Mouse (Mus musculus) limb, embryonic 11.5 days (tissue): ENCODE data around the gene Ninl. TPM values are rescaled to one million over a fixed set of nuclear protein-coding genes. Genes with fewer than 3 reads are reported as not detected.
"Not testable (repeated sequence)": the region's sequence is repeated elsewhere in the genome, so short reads cannot be mapped to it uniquely, and the experiment has no call there.

Experiments used
- ATAC-seq: fragments of 200-750 bp; cut with Nextera tagmentation; 2 replicates; pipeline ENCODE4 v1.8.0; 2017; ENCODE audit warnings: low read depth; ENCODE audit not compliant: insufficient number of reproducible peaks, low FRiP score, low TSS enrichment
- DNase-seq: peaks from one replicate; pipeline ENCODE4 v3.0.0-alpha.2; 2015; ENCODE audit warnings: low spot score
- H3K27ac ChIP-seq: fragments of 300-500 bp; sonication (generic); replicated peaks from 2 replicates; pipeline ENCODE4 v1.5.1; 2014; ENCODE audit warnings: low read depth, mild to moderate bottlenecking, low read length
- H3K27me3 ChIP-seq: fragments of 300-500 bp; sonication (generic); 2 replicates; pipeline ENCODE4 v1.6.1; 2014; ENCODE audit warnings: mild to moderate bottlenecking, low read length, mixed read lengths; ENCODE audit not compliant: control insufficient read depth, insufficient read depth
- H3K36me3 ChIP-seq: fragments of 300-500 bp; sonication (generic); 2 replicates; pipeline ENCODE4 v1.6.1; 2014; ENCODE audit warnings: mild to moderate bottlenecking, low read length, moderate library complexity, mixed read lengths; ENCODE audit not compliant: control insufficient read depth, insufficient read depth
- H3K4me1 ChIP-seq: fragments of 300-500 bp; sonication (generic); 2 replicates; pipeline ENCODE4 v1.6.1; 2014; ENCODE audit warnings: low read length, mixed read lengths; ENCODE audit not compliant: control insufficient read depth, insufficient read depth
- H3K4me2 ChIP-seq: fragments of 300-500 bp; sonication (generic); 2 replicates; pipeline ENCODE4 v1.6.1; 2014; ENCODE audit warnings: low read depth, mild to moderate bottlenecking, moderate library complexity; ENCODE audit not compliant: severe bottlenecking
- H3K4me3 ChIP-seq: fragments of 300-500 bp; sonication (generic); 2 replicates; pipeline ENCODE4 v1.5.1; 2014; ENCODE audit warnings: low read depth, low read length
- H3K9ac ChIP-seq: fragments of 300-500 bp; sonication (generic); 2 replicates; pipeline ENCODE4 v1.6.1; 2014; ENCODE audit warnings: mild to moderate bottlenecking, low read length
- H3K9me3 ChIP-seq: fragments of 300-500 bp; sonication (generic); 2 replicates; pipeline ENCODE4 v1.6.1; 2016; ENCODE audit warnings: low read length; ENCODE audit not compliant: control insufficient read depth
- WGBS: fragments of 180-500 bp; shearing (Covaris S2); extraction: QIAGEN DNeasy Blood & Tissue Kit; methylation state at CpG from one replicate; pipeline ENCODE4 v1.1.7; 2014; 5-methylcytosine and 5-hydroxymethylcytosine counted together
- polyA plus RNA-seq: library from polyadenylated mRNA; unstranded; fragments of >200 nt; fragmentation: Nextera tagmentation; extraction: Ambion mirVana; gene quantifications from 2 replicates; pipeline ENCODE4 v1.2.1, GENCODE M21; 2014

Ninl gene
- polyA plus RNA-seq, 1 experiment from 2014 or later: 11.5 TPM

- no peak overlapping the region for H3K4me2 ChIP-seq
These were observed 118.6 kb downstream of the Ninl start for GRCm38 (mm10) chr2:150920543-150920942.

DNA sequence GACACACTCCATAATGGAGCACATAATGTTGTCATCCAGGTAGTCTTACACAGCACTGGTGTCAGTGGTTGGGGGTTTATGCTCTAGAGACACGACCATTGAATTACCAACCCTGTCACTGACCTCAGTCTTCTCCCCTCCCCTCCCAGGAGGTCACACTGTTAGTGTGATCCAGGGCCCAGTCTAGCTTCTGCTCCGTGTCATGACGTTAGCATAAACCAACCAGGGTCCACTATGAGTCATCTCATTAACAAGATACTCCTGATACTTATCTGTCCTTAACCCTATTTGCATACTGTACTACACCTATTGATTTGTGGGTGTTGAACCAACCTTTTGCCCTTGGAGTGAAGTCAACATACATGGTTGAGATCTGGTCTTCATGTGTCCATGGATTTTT, 120.5 kb downstream of the Ninl start:
- Histone ChIP-seq H3K4me3 (no peak overlapping the region), H3K36me3 (peaks cover 5% of the 10 kb centered on the region), H3K4me2 (no peak overlapping the region), H3K9ac (no peak overlapping the region), H3K9me3 (no peaks in the 10 kb centered on the region), H3K27me3 (no peaks in the 10 kb centered on the region), H3K4me1 (no peaks in the 10 kb centered on the region), H3K27ac (no peak overlapping the region)
- no peak for ATAC-seq
- DNase-seq: no peak
- 86% methylated on average over 3 of the region's 3 CpGs for WGBS

More at GRCm38 (mm10) chr2:150920543-150920942, 118.6 kb downstream of the Ninl start:
- H3K27ac ChIP-seq: no peak overlapping the region
- no peak overlapping the region for H3K4me3 ChIP-seq
- DNase-seq (no peak), ATAC-seq (no peak)
- H3K36me3 ChIP-seq: peaks cover 5% of the 10 kb centered on the region
- H3K27me3 ChIP-seq: no peaks in the 10 kb centered on the region
- no peaks in the 10 kb centered on the region for H3K9me3 ChIP-seq
- no peaks in the 10 kb centered on the region for H3K4me1 ChIP-seq
- WGBS: 96% methylated on average over 3 of the region's 3 CpGs
- H3K9ac ChIP-seq: no peak overlapping the region

GRCm38 (mm10) chr2:150915786-150916185, 123.4 kb downstream of the Ninl start:
- no peak overlapping the region for H3K9ac ChIP-seq
- H3K4me1 ChIP-seq: no peaks in the 10 kb centered on the region
- peaks cover 5% of the 10 kb centered on the region for H3K36me3 ChIP-seq
- 95% methylated on average over 5 of the region's 5 CpGs for WGBS
- ATAC-seq: no peak
- H3K27me3 ChIP-seq: no peaks in the 10 kb centered on the region
- DNase-seq: no peak
- no peak overlapping the region for H3K27ac ChIP-seq
- H3K4me3 ChIP-seq: no peak overlapping the region
- H3K4me2 ChIP-seq: no peak overlapping the region
- H3K9me3 ChIP-seq: no peaks in the 10 kb centered on the region

- no peak overlapping the region for H3K4me3 ChIP-seq
- no peak for ATAC-seq
- no peaks in the 10 kb centered on the region for H3K9me3 ChIP-seq
- H3K27me3 ChIP-seq: no peaks in the 10 kb centered on the region
- H3K9ac ChIP-seq: no peak overlapping the region
- H3K27ac ChIP-seq: no peak overlapping the region
- no peak overlapping the region for H3K4me2 ChIP-seq
- no peaks in the 10 kb centered on the region; the same call in 1 of the 2 replicates for H3K4me1 ChIP-seq
- H3K36me3 ChIP-seq: peaks cover 5% of the 10 kb centered on the region
- 88% methylated on average over 4 of the region's 4 CpGs for WGBS
- no peak for DNase-seq
These were observed 124.2 kb downstream of the Ninl start for GRCm38 (mm10) chr2:150914781-150915515.

- no peaks in the 10 kb centered on the region for H3K9me3 ChIP-seq
- H3K4me1 ChIP-seq: no peaks in the 10 kb centered on the region; the same call in 1 of the 2 replicates
- ATAC-seq: no peak
- H3K9ac ChIP-seq: peak overlapping the region; percentile 86
- 42% methylated on average over 8 of the region's 10 CpGs for WGBS
- no peak overlapping the region for H3K27ac ChIP-seq
- peak overlapping the region; percentile 60 for H3K4me3 ChIP-seq
- H3K36me3 ChIP-seq: no peaks in the 10 kb centered on the region; the same call in 1 of the 2 replicates
- peak overlapping the region; percentile 65 for H3K4me2 ChIP-seq
- no peak for DNase-seq
- H3K27me3 ChIP-seq: no peaks in the 10 kb centered on the region
These were observed 128.8 kb downstream of the Ninl start for GRCm38 (mm10) chr2:150910295-150910881.

GRCm38 (mm10) chr2:150909429-150910039, 129.6 kb downstream of the Ninl start:
- Histone ChIP-seq H3K36me3 (no peaks in the 10 kb centered on the region; the same call in 1 of the 2 replicates), H3K27me3 (no peaks in the 10 kb centered on the region), H3K9ac (peak overlapping the region; percentile 86), H3K4me3 (peak overlapping the region; percentile 60), H3K9me3 (no peaks in the 10 kb centered on the region), H3K4me2 (peak overlapping the region; percentile 65), H3K27ac (peak overlapping the region; percentile 93), H3K4me1 (no peaks in the 10 kb centered on the region; the same call in 1 of the 2 replicates)
- DNase-seq (peak; percentile 92), ATAC-seq (peak; percentile 94)
- WGBS: 0% methylated on average over 35 of the region's 35 CpGs

GRCm38 (mm10) chr2:150908881-150909280, 130.3 kb downstream of the Ninl start:
- H3K36me3 ChIP-seq, H3K4me1 ChIP-seq, H3K27me3 ChIP-seq, DNase-seq, H3K27ac ChIP-seq, ATAC-seq, H3K9me3 ChIP-seq, H3K9ac ChIP-seq, H3K4me3 ChIP-seq: not testable (repeated sequence)
- H3K4me2 ChIP-seq: peak overlapping the region; percentile 29
- WGBS: 48% methylated on average over 6 of the region's 6 CpGs

DNA sequence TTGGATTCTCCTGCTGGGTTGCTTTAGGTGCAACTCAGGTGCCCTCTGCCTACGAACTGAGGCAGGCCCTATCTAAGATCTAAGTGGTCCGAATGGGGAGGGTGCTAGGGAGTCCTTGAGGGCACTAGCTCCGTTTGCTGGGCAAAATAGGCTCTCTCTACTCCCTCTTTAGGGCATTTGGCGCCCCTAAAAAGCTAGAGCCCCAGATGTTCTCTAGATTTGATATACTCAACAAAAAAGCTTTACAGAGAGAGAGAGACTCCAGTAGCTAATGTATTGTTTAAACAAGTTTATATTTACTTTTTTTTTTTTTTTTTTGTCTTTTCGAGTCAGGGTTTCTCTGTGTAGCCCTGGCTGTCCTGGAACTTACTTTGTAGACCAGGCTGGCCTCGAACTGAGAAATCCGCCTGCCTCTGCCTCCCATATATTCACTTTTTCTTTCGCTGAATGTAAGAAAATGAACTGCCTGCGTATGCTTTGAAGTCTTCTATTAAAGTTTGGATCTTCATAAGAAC, 134.2 kb downstream of the Ninl start, which contains the start of gene Gins1:
Gene Gins1, plus strand, starts transcription at position 465 of the 515 bp plus-strand sequence.
- H3K27me3 ChIP-seq: no peaks in the 10 kb centered on the region
- 40% methylated on average over 9 of the region's 9 CpGs for WGBS
- DNase-seq (no peak), ATAC-seq (no peak)
- H3K27ac ChIP-seq: peak within 1 kb of the TSS; percentile 76; the same call in 1 of the 2 replicates
- no peaks in the 10 kb centered on the region for H3K9me3 ChIP-seq
- peak within 1 kb of the TSS; percentile 90 for H3K4me3 ChIP-seq
- H3K4me1 ChIP-seq: 0 out of 2 replicates have a peak, but pooled peaks cover 10% of the 10 kb centered on the region
- peak within 1 kb of the TSS; percentile 85 for H3K4me2 ChIP-seq
- no peaks in the 10 kb centered on the region for H3K36me3 ChIP-seq
- peak within 1 kb of the TSS; percentile 90 for H3K9ac ChIP-seq
